Mouse (Mus musculus) MEL (cell line): ENCODE data around the gene Ccdc96. TPM values are rescaled to one million over a fixed set of nuclear protein-coding genes. Genes with fewer than 3 reads are reported as not detected.

Experiments used
- DNase-seq: peaks from one replicate; pipeline ENCODE4 v3.0.0; 2011; ENCODE audit warnings: low read depth, low spot score
- H3K27ac ChIP-seq: 2 replicates; pipeline ENCODE4 v1.5.1; 2012; ENCODE audit warnings: low read depth, mild to moderate bottlenecking, control low read depth, low read length, moderate library complexity; ENCODE audit not compliant: control insufficient read depth
- H3K27me3 ChIP-seq, 2 experiments: fragments of 150-350 bp in 1 of 2; sonication (generic) in 1 of 2; 2 replicates each; pipeline ENCODE4 v1.6.1; 2012; ENCODE audit warnings: low read length in 2 of 2, mild to moderate bottlenecking in 2 of 2, improper control_type of control experiment in 1 of 2, moderate library complexity in 1 of 2; ENCODE audit not compliant: insufficient read depth in 2 of 2, control insufficient read depth in 1 of 2
- H3K36me3 ChIP-seq, 2 experiments: 2 replicates each; pipeline ENCODE4 v1.6.1; 2012 to 2014; ENCODE audit warnings: low read length in 2 of 2, improper control_type of control experiment in 1 of 2, inconsistent platforms in 1 of 2, mild to moderate bottlenecking in 1 of 2; ENCODE audit not compliant: insufficient read depth in 2 of 2, control insufficient read depth in 1 of 2
- H3K4me1 ChIP-seq, 2 experiments: fragments of 150-350 bp in 1 of 2; sonication (generic) in 1 of 2; 2 replicates each; pipeline ENCODE4 v1.6.1; 2012; ENCODE audit warnings: low read length in 2 of 2, improper control_type of control experiment in 1 of 2, mild to moderate bottlenecking in 1 of 2; ENCODE audit not compliant: insufficient read depth in 2 of 2, control insufficient read depth in 1 of 2
- H3K4me3 ChIP-seq, 2 experiments: fragments of 150-350 bp in 1 of 2; sonication (generic) in 1 of 2; 2 replicates each; pipeline ENCODE4 v1.5.1; 2012; ENCODE audit warnings: low read depth in 2 of 2, low read length in 2 of 2, mild to moderate bottlenecking in 2 of 2, moderate library complexity in 2 of 2, control low read depth in 1 of 2, improper control_type of control experiment in 1 of 2; ENCODE audit not compliant: control insufficient read depth in 1 of 2, insufficient read depth in 1 of 2
- H3K79me2 ChIP-seq: 2 replicates; pipeline ENCODE4 v1.6.1; 2012; ENCODE audit warnings: mild to moderate bottlenecking, low read length, moderate library complexity; ENCODE audit not compliant: control insufficient read depth, poor library complexity, insufficient read depth
- H3K9ac ChIP-seq: 2 replicates; pipeline ENCODE4 v1.6.1; 2012; ENCODE audit warnings: low read depth, mild to moderate bottlenecking, control low read depth, low read length, moderate library complexity; ENCODE audit not compliant: control insufficient read depth, poor library complexity, severe bottlenecking
- H3K9me3 ChIP-seq: fragments of 150-350 bp; sonication (generic); replicated peaks from 2 replicates; pipeline ENCODE4 v1.6.1; 2012; ENCODE audit warnings: mild to moderate bottlenecking, low read length, improper control_type of control experiment, moderate library complexity; ENCODE audit not compliant: insufficient read depth
- BHLHE40 ChIP-seq: IDR thresholded peaks from 2 replicates; pipeline ENCODE4 v1.6.1; 2012; ENCODE audit warnings: low read depth, mild to moderate bottlenecking, inconsistent platforms, low read length, improper control_type of control experiment, borderline replicate concordance
- CHD1 ChIP-seq: IDR thresholded peaks from 2 replicates; pipeline ENCODE4 v1.6.1; 2012; ENCODE audit warnings: low read depth, mild to moderate bottlenecking, inconsistent platforms, low read length, improper control_type of control experiment
- CTCF ChIP-seq, 3 experiments: IDR thresholded peaks in 2 of 3; conservative IDR thresholded peaks in 1 of 3; 2 replicates each; pipeline ENCODE4 v1.5.1; 2011 to 2012; ENCODE audit warnings: low read length in 3 of 3, low read depth in 2 of 3, mild to moderate bottlenecking in 2 of 3, improper control_type of control experiment in 1 of 3, inconsistent platforms in 1 of 3, mixed read lengths in 1 of 3, moderate library complexity in 1 of 3; ENCODE audit not compliant: control insufficient read depth in 1 of 3, insufficient read depth in 1 of 3, poor library complexity in 1 of 3, severe bottlenecking in 1 of 3
- E2F4 ChIP-seq: IDR thresholded peaks from 2 replicates; pipeline ENCODE4 v1.6.1; 2011; ENCODE audit warnings: low read depth, low read length, improper control_type of control experiment, borderline replicate concordance
- ELF1 ChIP-seq: IDR thresholded peaks from 2 replicates; pipeline ENCODE4 v1.6.1; 2014; ENCODE audit warnings: low read depth, mild to moderate bottlenecking, inconsistent platforms, low read length, improper control_type of control experiment, moderate library complexity
- EP300 ChIP-seq, 2 experiments: IDR thresholded peaks; 2 replicates each; pipeline ENCODE4 v1.6.1; 2011; ENCODE audit warnings: improper control_type of control experiment in 2 of 2, low read length in 2 of 2, low read depth in 1 of 2, mild to moderate bottlenecking in 1 of 2
- ETS1 ChIP-seq: IDR thresholded peaks from 2 replicates; pipeline ENCODE4 v1.6.1; 2012; ENCODE audit warnings: low read depth, mild to moderate bottlenecking, inconsistent platforms, low read length, improper control_type of control experiment, moderate library complexity
- GATA1 ChIP-seq: IDR thresholded peaks from 2 replicates; pipeline ENCODE4 v1.6.1; 2011; ENCODE audit warnings: low read depth, low read length, improper control_type of control experiment
- HCFC1 ChIP-seq: IDR thresholded peaks from 2 replicates; pipeline ENCODE4 v1.6.1; 2012; ENCODE audit warnings: low read depth, mild to moderate bottlenecking, inconsistent platforms, low read length, improper control_type of control experiment, moderate library complexity
- KAT2A ChIP-seq: conservative IDR thresholded peaks from 2 replicates; pipeline ENCODE4 v1.6.1; 2012; ENCODE audit warnings: low read depth, low read length, improper control_type of control experiment, inconsistent platforms
- MAFK ChIP-seq: IDR thresholded peaks from 2 replicates; pipeline ENCODE4 v1.6.1; 2011; ENCODE audit warnings: low read depth, mild to moderate bottlenecking, low read length, improper control_type of control experiment, borderline replicate concordance
- MEF2A ChIP-seq: IDR thresholded peaks from 2 replicates; pipeline ENCODE4 v1.6.1; 2014; ENCODE audit warnings: low read depth, mild to moderate bottlenecking, inconsistent platforms, low read length, improper control_type of control experiment; ENCODE audit not compliant: poor library complexity, insufficient replicate concordance, severe bottlenecking; ENCODE audit errors: extremely low read depth
- MXI1 ChIP-seq: IDR thresholded peaks from 2 replicates; pipeline ENCODE4 v1.6.1; 2011; ENCODE audit warnings: mild to moderate bottlenecking, low read depth, low read length, improper control_type of control experiment
- MYC ChIP-seq: IDR thresholded peaks from 2 replicates; pipeline ENCODE4 v1.6.1; 2011; ENCODE audit warnings: low read depth, mild to moderate bottlenecking, low read length, improper control_type of control experiment, moderate library complexity
- NELFE ChIP-seq: IDR thresholded peaks from 2 replicates; pipeline ENCODE4 v1.6.1; 2011; ENCODE audit warnings: low read depth, low read length, improper control_type of control experiment
- NRF1 ChIP-seq: IDR thresholded peaks from 2 replicates; pipeline ENCODE4 v1.6.1; 2014; ENCODE audit warnings: low read depth, mild to moderate bottlenecking, inconsistent platforms, low read length, improper control_type of control experiment, moderate library complexity; ENCODE audit not compliant: poor library complexity, insufficient read depth, severe bottlenecking
- POLR2A ChIP-seq, 2 experiments: IDR thresholded peaks; 2 replicates each; pipeline ENCODE4 v1.6.1; 2011 to 2012; ENCODE audit warnings: low read length in 2 of 2, mild to moderate bottlenecking in 2 of 2, control low read depth in 1 of 2, improper control_type of control experiment in 1 of 2, low read depth in 1 of 2, moderate library complexity in 1 of 2; ENCODE audit not compliant: control insufficient read depth in 1 of 2, insufficient read depth in 1 of 2, poor library complexity in 1 of 2
- POLR2AphosphoS2 ChIP-seq: IDR thresholded peaks from 2 replicates; pipeline ENCODE4 v1.6.1; 2011; ENCODE audit warnings: low read length, improper control_type of control experiment
- RAD21 ChIP-seq: IDR thresholded peaks from 2 replicates; pipeline ENCODE4 v1.6.1; 2011; ENCODE audit warnings: mild to moderate bottlenecking, low read depth, low read length, improper control_type of control experiment
- RCOR1 ChIP-seq: IDR thresholded peaks from 2 replicates; pipeline ENCODE4 v1.6.1; 2012; ENCODE audit warnings: low read depth, mild to moderate bottlenecking, inconsistent platforms, low read length, improper control_type of control experiment
- SIN3A ChIP-seq: IDR thresholded peaks from 2 replicates; pipeline ENCODE4 v1.6.1; 2012; ENCODE audit warnings: low read length, improper control_type of control experiment, inconsistent platforms
- SMC3 ChIP-seq: IDR thresholded peaks from 2 replicates; pipeline ENCODE4 v1.6.1; 2011; ENCODE audit warnings: low read depth, low read length, improper control_type of control experiment
- TBP ChIP-seq: IDR thresholded peaks from 2 replicates; pipeline ENCODE4 v1.8.0; 2011; ENCODE audit warnings: low read depth, low read length, improper control_type of control experiment
- TCF12 ChIP-seq: IDR thresholded peaks from 2 replicates; pipeline ENCODE4 v1.6.1; 2014; ENCODE audit warnings: low read depth, mild to moderate bottlenecking, inconsistent platforms, low read length, improper control_type of control experiment, moderate library complexity
- UBTF ChIP-seq: IDR thresholded peaks from 2 replicates; pipeline ENCODE4 v1.6.1; 2012; ENCODE audit warnings: low read depth, mild to moderate bottlenecking, inconsistent platforms, low read length, improper control_type of control experiment, moderate library complexity, borderline replicate concordance; ENCODE audit not compliant: insufficient read depth
- USF1 ChIP-seq: IDR thresholded peaks from 2 replicates; pipeline ENCODE4 v1.6.1; 2014; ENCODE audit warnings: low read depth, mild to moderate bottlenecking, inconsistent platforms, low read length, improper control_type of control experiment, moderate library complexity
- USF2 ChIP-seq, 2 experiments: IDR thresholded peaks; 2 replicates each; pipeline ENCODE4 v1.6.1; 2011 to 2012; ENCODE audit warnings: improper control_type of control experiment in 2 of 2, low read length in 2 of 2, borderline replicate concordance in 1 of 2, inconsistent platforms in 1 of 2, low read depth in 1 of 2, mild to moderate bottlenecking in 1 of 2; ENCODE audit not compliant: insufficient read depth in 1 of 2
- ZC3H11A ChIP-seq: IDR thresholded peaks from 2 replicates; pipeline ENCODE4 v1.6.1; 2012; ENCODE audit warnings: low read depth, mild to moderate bottlenecking, inconsistent platforms, low read length, improper control_type of control experiment
- ZMIZ1 ChIP-seq: IDR thresholded peaks from 2 replicates; pipeline ENCODE4 v1.6.1; 2012; ENCODE audit warnings: low read depth, mild to moderate bottlenecking, inconsistent platforms, low read length, improper control_type of control experiment, moderate library complexity
- ZNF384 ChIP-seq: IDR thresholded peaks from 2 replicates; pipeline ENCODE4 v1.6.1; 2012; ENCODE audit warnings: low read depth, mild to moderate bottlenecking, inconsistent platforms, low read length, improper control_type of control experiment
- polyA plus RNA-seq, 2 experiments: library from polyadenylated mRNA; stranded (reverse) in 1 of 2; unstranded in 1 of 2; fragments of >175 nt in 1 of 2; fragments of >200 nt in 1 of 2; gene quantifications; 2 replicates each; pipeline versions ENCODE4 v1.2.1 to v1.2.4; 2012; ENCODE audit warnings: low replicate concordance in 2 of 2, low read depth in 1 of 2; ENCODE audit not compliant: insufficient read length in 2 of 2, insufficient read depth in 1 of 2, missing spikeins in 1 of 2
- total RNA-seq: library from RNA; depleted of rRNA; stranded (reverse); fragments of 300-350 nt; gene quantifications from 2 replicates; pipeline ENCODE4 v1.2.3, GENCODE M21; 2012

The Ccdc96 gene
- total and polyA plus RNA-seq, 3 experiments: 0.31 to 0.64 TPM; not detected in 1

GRCm38 (mm10) chr5:36474283-36474682, 10.1 kb upstream of the Ccdc96 start:
- H3K36me3 ChIP-seq: peaks cover 0 to 29% of the 10 kb centered on the region in 2 experiments; a peak in 2 of 4 replicates
- TF ChIP-seq RAD21 (peak; percentile 67), MEF2A (no peak), SMC3 (peak; percentile 88), ELF1 (no peak), EP300 (IDR thresholded peaks at IDR 0.05; ENCODE audit: low read depth in 1 of 2, low read length in 2 of 2) (no peak), CTCF (IDR thresholded peaks at IDR 0.05 in 2 of 3, conservative IDR thresholded peaks at IDR 0.05 in 1 of 3; ENCODE audit: control insufficient read depth in 1 of 3, insufficient read depth in 1 of 3, low read depth in 2 of 3, low read length in 3 of 3, poor library complexity in 1 of 3, severe bottlenecking in 1 of 3) (peak; percentile 87 to 94 (median 89)), E2F4 (no peak), SIN3A (peak; percentile 37; the same call in 1 of the 2 replicates), POLR2AphosphoS2 (no peak), USF2 (IDR thresholded peaks at IDR 0.05; ENCODE audit: borderline replicate concordance in 1 of 2, insufficient read depth in 1 of 2, low read depth in 1 of 2, low read length in 2 of 2) (no peak), TCF12 (no peak), KAT2A (no peak), ZMIZ1 (no peak), MXI1 (no peak), POLR2A (IDR thresholded peaks at IDR 0.05; ENCODE audit: control insufficient read depth in 1 of 2, insufficient read depth in 1 of 2, low read depth in 1 of 2, low read length in 2 of 2, poor library complexity in 1 of 2) (peak in 1 of 2 experiments; percentile 48; a peak in 1 of 4 replicates), MAFK (no peak), CHD1 (no peak), UBTF (no peak), MYC (no peak), ZC3H11A (peak; percentile 59), TBP (no peak), HCFC1 (peak; percentile 21; the same call in 1 of the 2 replicates), ZNF384 (no peak), NRF1 (no peak), ETS1 (no peak), USF1 (no peak), NELFE (no peak), RCOR1 (no peak), BHLHE40 (no peak), GATA1 (no peak)
- no peaks in the 10 kb centered on the region for H3K9me3 ChIP-seq
- no peaks in the 10 kb centered on the region for H3K4me1 ChIP-seq
- DNase-seq: peak; percentile 88
- H3K27me3 ChIP-seq: no peaks in the 10 kb centered on the region
- H3K79me2 ChIP-seq: peaks cover 13% of the 10 kb centered on the region; the same call in 1 of the 2 replicates
- H3K27ac ChIP-seq: no peak overlapping the region
- H3K4me3 ChIP-seq: no peak overlapping the region
- H3K9ac ChIP-seq: no peak overlapping the region
